ENCODE assay signal across 8 mouse cellular contexts in the genomic region with DNA sequence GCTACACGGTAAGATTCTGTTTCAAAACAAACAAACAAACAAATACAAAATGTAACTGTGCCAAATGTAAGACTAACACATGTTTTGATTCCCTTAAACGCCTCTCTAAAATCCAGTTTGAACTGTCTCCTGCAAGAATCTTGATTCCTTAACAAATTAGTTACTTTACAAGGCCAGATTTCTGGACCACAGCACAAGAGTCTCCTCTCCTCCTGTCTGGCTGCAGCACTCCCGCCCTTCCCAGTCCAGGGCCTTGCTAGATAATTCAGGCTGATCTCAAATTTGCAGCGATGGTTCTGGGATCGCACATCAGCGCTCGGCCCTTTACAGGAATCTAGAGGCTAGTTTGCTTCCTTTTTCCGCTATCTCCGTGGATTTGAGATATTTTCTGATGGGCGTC. TPM values are rescaled to one million over a fixed set of nuclear protein-coding genes. Genes with fewer than 3 reads are reported as not detected.
A peak's percentile ranks its signal among the peaks of the same experiment; 100 is the strongest.
DNase-seq lines count a peak whose midpoint lies in the region; ATAC-seq and TF ChIP-seq lines count a peak whose summit lies in the region.

No protein-coding gene starts in this region.

- no peak for ATAC-seq in embryonic facial prominence, embryonic 12.5 days (ENCODE audit: insufficient number of reproducible peaks, insufficient read depth, low FRiP score, low TSS enrichment)
- ATAC-seq in neural tube, embryonic 14.5 days (ENCODE audit: low read depth), result no peak

- no peak for TF ChIP-seq POLR2A in liver, adult 2 months (IDR thresholded peaks at IDR 0.05; ENCODE audit: extremely low read depth, insufficient read depth, low read length)

- H3K4me2 ChIP-seq in embryonic facial prominence, embryonic 12.5 days (replicated peaks), result peak overlapping the region; percentile 90
- H3K4me2 ChIP-seq in neural tube, embryonic 14.5 days (ENCODE audit: low read depth, low read length), result peak overlapping the region; percentile 100

- H3K9me3 ChIP-seq in embryonic facial prominence, embryonic 12.5 days, result no peaks in the 10 kb centered on the region
- no peaks in the 10 kb centered on the region for H3K9me3 ChIP-seq in neural tube, embryonic 14.5 days (ENCODE audit: control insufficient read depth, low read length)

- no peak for TF ChIP-seq CTCF in liver, adult 2 months (IDR thresholded peaks at IDR 0.05; ENCODE audit: low read depth, low read length)

- DNase-seq in liver, adult 2 months (ENCODE audit: extremely low read depth, low read depth, low spot score), result no peak
- DNase-seq in liver, result no peak
- peak; percentile 40 for DNase-seq in kidney, postnatal 10 days
- DNase-seq in left cerebral cortex, postnatal 4 days, result no peak
- DNase-seq in left cerebral cortex, postnatal 25 days (ENCODE audit: low spot score in 2 of 2), result no peak
- DNase-seq in ovary, postnatal 14 days (ENCODE audit: low spot score), result no peak

- peak overlapping the region; percentile 79 for H3K27ac ChIP-seq in liver, adult 2 months (replicated peaks; ENCODE audit: insufficient read depth, low read depth, low read length)
- H3K27ac ChIP-seq in embryonic facial prominence, embryonic 12.5 days, result peak overlapping the region; percentile 84
- peak overlapping the region; percentile 86 for H3K27ac ChIP-seq in neural tube, embryonic 14.5 days (ENCODE audit: low read depth, low read length)

- 0 out of 2 replicates have a peak overlapping the region, but pooled peaks have one; percentile 43 for H3K4me3 ChIP-seq in liver, adult 2 months (ENCODE audit: insufficient read depth, low read depth, low read length)
- peak overlapping the region; percentile 74 for H3K4me3 ChIP-seq in embryonic facial prominence, embryonic 12.5 days
- H3K4me3 ChIP-seq in neural tube, embryonic 14.5 days (ENCODE audit: low read depth, low read length), result peak overlapping the region; percentile 78

- peak overlapping the region; percentile 67 for H3K9ac ChIP-seq in liver, adult 2 months (ENCODE audit: low read depth, low read length)
- peak overlapping the region; percentile 88; the same call in 1 of the 2 replicates for H3K9ac ChIP-seq in embryonic facial prominence, embryonic 12.5 days
- H3K9ac ChIP-seq in neural tube, embryonic 14.5 days (replicated peaks; ENCODE audit: low read depth, low read length), result peak overlapping the region; percentile 43; the same call in 1 of the 2 replicates

- intact Hi-C loops in left cerebral cortex, postnatal 4 days (cut with DNase I), result no loop called here
- intact Hi-C loops in left cerebral cortex, postnatal 25 days (cut with DNase I), result loop anchor here (2.0 kb wide), 1 partner anchor 95 kb away; no protein-coding TSS in a partner anchor

- WGBS in liver, adult 2 months, result 7% methylated on average over 10 of the region's 10 CpGs
- 4% methylated on average over 10 of the region's 10 CpGs for WGBS in embryonic facial prominence, embryonic 12.5 days
- WGBS in neural tube, embryonic 14.5 days, result 4% methylated on average over 10 of the region's 10 CpGs

- H3K36me3 ChIP-seq in liver, adult 2 months (ENCODE audit: control insufficient read depth, insufficient read depth, low read length), result no peaks in the 10 kb centered on the region
- peaks cover 15% of the 10 kb centered on the region for H3K36me3 ChIP-seq in embryonic facial prominence, embryonic 12.5 days
- 0 out of 2 replicates have a peak, but pooled peaks cover 4% of the 10 kb centered on the region for H3K36me3 ChIP-seq in neural tube, embryonic 14.5 days (ENCODE audit: control insufficient read depth, insufficient read depth, low read length)

- peaks cover 6% of the 10 kb centered on the region; the same call in 1 of the 2 replicates for H3K79me2 ChIP-seq in liver, adult 2 months (ENCODE audit: control insufficient read depth, insufficient read depth, low read length)

- H3K27me3 ChIP-seq in liver, adult 2 months (ENCODE audit: control insufficient read depth, insufficient read depth, low read length), result no peaks in the 10 kb centered on the region
- H3K27me3 ChIP-seq in embryonic facial prominence, embryonic 12.5 days, result peaks cover 50% of the 10 kb centered on the region
- peaks cover 32% of the 10 kb centered on the region for H3K27me3 ChIP-seq in neural tube, embryonic 14.5 days (ENCODE audit: control insufficient read depth, insufficient read depth, low read length)

- peaks cover 19% of the 10 kb centered on the region for H3K4me1 ChIP-seq in liver, adult 2 months (ENCODE audit: control insufficient read depth, insufficient read depth, low read length)
- H3K4me1 ChIP-seq in embryonic facial prominence, embryonic 12.5 days, result peaks cover 27% of the 10 kb centered on the region
- H3K4me1 ChIP-seq in neural tube, embryonic 14.5 days (ENCODE audit: control insufficient read depth, insufficient read depth, low read length), result peaks cover 19% of the 10 kb centered on the region; the same call in 1 of the 2 replicates

RNA-seq across cellular contexts. Expression of gene Coasy, which starts 0.7 kb away (rescaled TPM):
- 84.0 and 89.9 TPM in 2 replicates for total RNA-seq in liver, adult 2 months (2014; rRNA removed)
- 182 and 194 TPM in 2 replicates for polyA plus RNA-seq in liver, adult 2 months (2012; rRNA removed)
- polyA plus RNA-seq in embryonic facial prominence, embryonic 12.5 days (2016; fragmentation: Nextera tagmentation; extraction: Ambion mirVana), result 43.4 and 45.6 TPM in 2 replicates
- 38.3 and 39.2 TPM in 2 replicates for polyA plus RNA-seq in neural tube, embryonic 14.5 days (2014; fragmentation: Nextera tagmentation; extraction: Ambion mirVana)
- total RNA-seq in left cerebral cortex, postnatal 4 days (2021), result 10 to 100 TPM; 28.3 to 32.0 TPM
- 10 to 100 TPM; 26.0 to 28.5 TPM for total RNA-seq in left cerebral cortex, postnatal 25 days (2021)

RNA-seq across cellular contexts. Expression of gene Hsd17b1, which starts 3.4 kb away (rescaled TPM):
- total RNA-seq in liver, adult 2 months (2014; rRNA removed), result 0.27 and 0.37 TPM in 2 replicates
- polyA plus RNA-seq in liver, adult 2 months (2012; rRNA removed), result 0.12 and 0.37 TPM in 2 replicates
- polyA plus RNA-seq in embryonic facial prominence, embryonic 12.5 days (2016; fragmentation: Nextera tagmentation; extraction: Ambion mirVana), result 0.15 TPM in 1 of 2 replicates, not detected in the other
- polyA plus RNA-seq in neural tube, embryonic 14.5 days (2014; fragmentation: Nextera tagmentation; extraction: Ambion mirVana), result 0.35 TPM in 1 of 2 replicates, not detected in the other
- total RNA-seq in left cerebral cortex, postnatal 4 days (2021), result under 1 TPM; 0.52 to 0.76 TPM
- 1 to 10 TPM; 1.2 to 1.4 TPM for total RNA-seq in left cerebral cortex, postnatal 25 days (2021)

RNA-seq across cellular contexts. Expression of gene Mlx, which starts 5.4 kb away (rescaled TPM):
- 33.5 and 34.4 TPM in 2 replicates for total RNA-seq in liver, adult 2 months (2014; rRNA removed)
- 34.8 and 39.8 TPM in 2 replicates for polyA plus RNA-seq in liver, adult 2 months (2012; rRNA removed)
- polyA plus RNA-seq in embryonic facial prominence, embryonic 12.5 days (2016; fragmentation: Nextera tagmentation; extraction: Ambion mirVana), result 37.8 and 42.8 TPM in 2 replicates
- 84.6 and 95.7 TPM in 2 replicates for polyA plus RNA-seq in neural tube, embryonic 14.5 days (2014; fragmentation: Nextera tagmentation; extraction: Ambion mirVana)
- 10 to 100 TPM; 39.0 to 47.3 TPM for total RNA-seq in left cerebral cortex, postnatal 4 days (2021)
- total RNA-seq in left cerebral cortex, postnatal 25 days (2021), result 10 to 100 TPM; 47.1 to 53.0 TPM

RNA-seq across cellular contexts. Expression of gene Naglu, which starts 11.8 kb away (rescaled TPM):
- total RNA-seq in liver, adult 2 months (2014; rRNA removed), result 22.1 and 23.6 TPM in 2 replicates
- 33.8 and 38.8 TPM in 2 replicates for polyA plus RNA-seq in liver, adult 2 months (2012; rRNA removed)
- 9.4 and 9.5 TPM in 2 replicates for polyA plus RNA-seq in embryonic facial prominence, embryonic 12.5 days (2016; fragmentation: Nextera tagmentation; extraction: Ambion mirVana)
- 7.0 and 9.8 TPM in 2 replicates for polyA plus RNA-seq in neural tube, embryonic 14.5 days (2014; fragmentation: Nextera tagmentation; extraction: Ambion mirVana)
- total RNA-seq in left cerebral cortex, postnatal 4 days (2021), result 1 to 10 TPM; 8.3 to 9.6 TPM
- 1 to 10 TPM; 7.6 to 8.3 TPM for total RNA-seq in left cerebral cortex, postnatal 25 days (2021)

RNA-seq across cellular contexts. Expression of gene Psmc3ip, which starts 13.6 kb away (rescaled TPM):
- total RNA-seq in liver, adult 2 months (2014; rRNA removed), result 0.55 and 0.67 TPM in 2 replicates
- polyA plus RNA-seq in liver, adult 2 months (2012; rRNA removed), result 0.20 and 0.39 TPM in 2 replicates
- polyA plus RNA-seq in embryonic facial prominence, embryonic 12.5 days (2016; fragmentation: Nextera tagmentation; extraction: Ambion mirVana), result 45.7 and 46.0 TPM in 2 replicates
- polyA plus RNA-seq in neural tube, embryonic 14.5 days (2014; fragmentation: Nextera tagmentation; extraction: Ambion mirVana), result 17.0 and 19.0 TPM in 2 replicates
- total RNA-seq in left cerebral cortex, postnatal 4 days (2021), result 1 to 10 TPM; 7.7 to 9.1 TPM
- total RNA-seq in left cerebral cortex, postnatal 25 days (2021), result 1 to 10 TPM; 3.6 to 3.9 TPM
